Mouse (Mus musculus): ENCODE results near the gene Mat1a.

- TF ChIP-seq CTCF (IDR thresholded peaks at IDR 0.05; ENCODE audit: borderline replicate concordance, insufficient read depth, low read depth, low read length) (no peak), POLR2A (IDR thresholded peaks at IDR 0.05; ENCODE audit: borderline replicate concordance, insufficient read depth, low read length) (no peak)
Observed at GRCm38 (mm10) chr14:41066416-41066815, 38.4 kb upstream of the Mat1a start.

Data from cerebellum, adult 2 months (tissue).